ENCODE assay signal across 9 mouse cellular contexts in genomic region chr10:53502875-53503816, GRCm38 (mm10).
DNase-seq lines count a peak whose midpoint lies in the region; ATAC-seq and TF ChIP-seq lines count a peak whose summit lies in the region.
"Had no signal": no experiment of that assay in that cellular context is flagged by ENCODE, and none has a peak within 500 bp of the region (broad histone marks: within the 10 kb centered on the region; RNA-seq: fewer than 3 reads in every experiment).

No protein-coding gene starts in this region.

- H3K4me1 ChIP-seq in lung, postnatal 0 days (ENCODE audit: insufficient read depth, low read depth, low read length), result no peaks in the 10 kb centered on the region
- H3K4me1 ChIP-seq in forebrain, embryonic 15.5 days, result peaks cover 11% of the 10 kb centered on the region
- H3K4me1 ChIP-seq in hindbrain, embryonic 14.5 days (replicated peaks; ENCODE audit: control insufficient read depth, insufficient read depth, low read length), result peaks cover 7% of the 10 kb centered on the region; the same call in 1 of the 2 replicates
- no peaks in the 10 kb centered on the region for H3K4me1 ChIP-seq in neural tube, embryonic 11.5 days (ENCODE audit: control insufficient read depth, insufficient read depth, low read length)

- H3K4me3 ChIP-seq in lung, postnatal 0 days (ENCODE audit: low read depth, low read length), result no peak overlapping the region
- H3K4me3 ChIP-seq in forebrain, embryonic 15.5 days, result no peak overlapping the region
- H3K4me3 ChIP-seq in hindbrain, embryonic 14.5 days (replicated peaks; ENCODE audit: low read length), result no peak overlapping the region
- H3K4me3 ChIP-seq in neural tube, embryonic 11.5 days (ENCODE audit: low read depth, low read length), result no peak overlapping the region

- no peaks in the 10 kb centered on the region for H3K36me3 ChIP-seq in lung, postnatal 0 days (ENCODE audit: insufficient read depth, low read length)
- H3K36me3 ChIP-seq in forebrain, embryonic 15.5 days, result no peaks in the 10 kb centered on the region
- no peaks in the 10 kb centered on the region for H3K36me3 ChIP-seq in hindbrain, embryonic 14.5 days (replicated peaks; ENCODE audit: control insufficient read depth, insufficient read depth)
- no peaks in the 10 kb centered on the region for H3K36me3 ChIP-seq in neural tube, embryonic 11.5 days (ENCODE audit: control insufficient read depth, insufficient read depth, low read length)

- ATAC-seq in lung, postnatal 0 days, result peak; percentile 32; the same call in 1 of the 2 replicates
- ATAC-seq in forebrain, embryonic 15.5 days (replicated peaks), result peak; percentile 81
- ATAC-seq in hindbrain, embryonic 14.5 days (ENCODE audit: low FRiP score), result peak; percentile 46; the same call in 1 of the 2 replicates
- no peak for ATAC-seq in neural tube, embryonic 11.5 days (ENCODE audit: insufficient read depth, low FRiP score, low TSS enrichment)

- no peak overlapping the region for H3K9ac ChIP-seq in lung, postnatal 0 days (replicated peaks; ENCODE audit: low read depth)
- H3K9ac ChIP-seq in forebrain, embryonic 15.5 days (replicated peaks), result peak overlapping the region; percentile 35
- peak overlapping the region; percentile 57 for H3K9ac ChIP-seq in hindbrain, embryonic 14.5 days
- H3K9ac ChIP-seq in neural tube, embryonic 11.5 days (ENCODE audit: low read length), result no peak overlapping the region

- DNase-seq in lung, postnatal 0 days (ENCODE audit: low spot score), result peak; percentile 27
- DNase-seq in lung, postnatal 25 days (ENCODE audit: low spot score), result no peak
- no peak for DNase-seq in hindbrain, embryonic 14.5 days (ENCODE audit: low spot score)
- DNase-seq in left cerebral cortex, postnatal 10 days (ENCODE audit: extremely low spot score in 1 of 2, low spot score in 2 of 2), result peak; percentile 36 to 65
- DNase-seq in neural tube, embryonic 11.5 days (ENCODE audit: low spot score), result peak; percentile 52
- no peak for DNase-seq in ovary, postnatal 14 days (ENCODE audit: low spot score)
- DNase-seq in ovary, postnatal 36 days (ENCODE audit: low spot score), result no peak

- TF ChIP-seq EP300 in lung, postnatal 0 days (IDR thresholded peaks at IDR 0.05), result no peak

- no peaks in the 10 kb centered on the region for H3K9me3 ChIP-seq in lung, postnatal 0 days (ENCODE audit: low read length)
- no peaks in the 10 kb centered on the region for H3K9me3 ChIP-seq in forebrain, embryonic 15.5 days
- no peaks in the 10 kb centered on the region for H3K9me3 ChIP-seq in hindbrain, embryonic 14.5 days (ENCODE audit: control insufficient read depth, low read length)
- H3K9me3 ChIP-seq in neural tube, embryonic 11.5 days (ENCODE audit: control insufficient read depth, low read length), result no peaks in the 10 kb centered on the region

- WGBS in lung, postnatal 0 days, result 46% methylated on average over 21 of the region's 21 CpGs
- WGBS in forebrain, embryonic 15.5 days, result 39% methylated on average over 21 of the region's 21 CpGs
- 44% methylated on average over 21 of the region's 21 CpGs for WGBS in hindbrain, embryonic 14.5 days
- 51% methylated on average over 21 of the region's 21 CpGs for WGBS in neural tube, embryonic 11.5 days

- intact Hi-C loops in left cerebral cortex, postnatal 10 days (cut with DNase I), result loop anchor here (10.0 kb wide), 1 partner anchor 128 kb away; the partner anchor contains the start of gene Cep85l

- peak overlapping the region; percentile 38; the same call in 1 of the 2 replicates for H3K27ac ChIP-seq in lung, postnatal 0 days (ENCODE audit: low read length)
- H3K27ac ChIP-seq in forebrain, embryonic 15.5 days (replicated peaks), result peak overlapping the region; percentile 44
- H3K27ac ChIP-seq in hindbrain, embryonic 14.5 days, result peak overlapping the region; percentile 62; the same call in 1 of the 2 replicates
- no peak overlapping the region for H3K27ac ChIP-seq in neural tube, embryonic 11.5 days (ENCODE audit: low read depth, low read length)
- H3K27ac ChIP-seq: macrophage had no signal

- H3K4me2 ChIP-seq in lung, postnatal 0 days (replicated peaks; ENCODE audit: low read depth, low read length), result no peak overlapping the region; the same call in 1 of the 2 replicates
- peak overlapping the region; percentile 28 for H3K4me2 ChIP-seq in forebrain, embryonic 15.5 days (replicated peaks)
- H3K4me2 ChIP-seq in hindbrain, embryonic 14.5 days (replicated peaks), result peak overlapping the region; percentile 38
- no peak overlapping the region for H3K4me2 ChIP-seq in neural tube, embryonic 11.5 days (ENCODE audit: low read depth)

- TF ChIP-seq CTCF in lung, postnatal 0 days (IDR thresholded peaks at IDR 0.05), result peak; percentile 12; the same call in 1 of the 2 replicates

- H3K27me3 ChIP-seq in lung, postnatal 0 days (replicated peaks; ENCODE audit: insufficient read depth, low read length), result no peaks in the 10 kb centered on the region
- H3K27me3 ChIP-seq in forebrain, embryonic 15.5 days, result no peaks in the 10 kb centered on the region
- H3K27me3 ChIP-seq in hindbrain, embryonic 14.5 days (ENCODE audit: control insufficient read depth, insufficient read depth, low read length), result no peaks in the 10 kb centered on the region
- H3K27me3 ChIP-seq in neural tube, embryonic 11.5 days (ENCODE audit: control insufficient read depth, insufficient read depth, low read length), result no peaks in the 10 kb centered on the region

Comparison
In these comparisons a context has a peak if more than half of its experiments do, and no peak if none do; other contexts are left out.
1. DNase-seq: peak in lung, postnatal 0 days (single experiment), left cerebral cortex, postnatal 10 days (2 of 2) and neural tube, embryonic 11.5 days (single experiment); none in lung, postnatal 25 days (single experiment), hindbrain, embryonic 14.5 days (single experiment), ovary, postnatal 14 days (single experiment) and ovary, postnatal 36 days (single experiment).
2. H3K4me2 ChIP-seq: peak in forebrain, embryonic 15.5 days (single experiment) and hindbrain, embryonic 14.5 days (single experiment); none in lung, postnatal 0 days (single experiment) and neural tube, embryonic 11.5 days (single experiment).
3. H3K9ac ChIP-seq: peak in forebrain, embryonic 15.5 days (single experiment) and hindbrain, embryonic 14.5 days (single experiment); none in lung, postnatal 0 days (single experiment) and neural tube, embryonic 11.5 days (single experiment).